Mouse (Mus musculus): ENCODE results near the gene Mynn. TPM values are rescaled to one million over a fixed set of nuclear protein-coding genes. Genes with fewer than 3 reads are reported as not detected.

Gene Mynn
- polyA plus RNA-seq, 1 experiment: 87.6 TPM

GRCm38 (mm10) chr3:30655937-30656336 is 54.1 kb downstream of the Mynn start:
- no peaks in the 10 kb centered on the region for H3K4me1 ChIP-seq (ENCODE audit: control insufficient read depth, insufficient read depth, low read length)
- H3K27ac ChIP-seq (ENCODE audit: insufficient read depth, low read depth, low read length): no peak overlapping the region
- WGBS: 85% methylated on average over 5 of the region's 5 CpGs
- H3K4me3 ChIP-seq (ENCODE audit: insufficient read depth, low read depth, low read length): no peak overlapping the region
- TF ChIP-seq CTCF (IDR thresholded peaks at IDR 0.05; ENCODE audit: insufficient read depth, low read depth, low read length): no peak
- no peak for TF ChIP-seq POLR2A (IDR thresholded peaks at IDR 0.05; ENCODE audit: insufficient read depth, low read depth, low read length)

GRCm38 (mm10) chr3:30658486-30658885 is 56.6 kb downstream of the Mynn start:
- H3K4me3 ChIP-seq (ENCODE audit: insufficient read depth, low read depth, low read length): no peak overlapping the region
- WGBS: 86% methylated on average over 9 of the region's 9 CpGs
- H3K27ac ChIP-seq (ENCODE audit: insufficient read depth, low read depth, low read length): no peak overlapping the region
- no peaks in the 10 kb centered on the region for H3K4me1 ChIP-seq (ENCODE audit: control insufficient read depth, insufficient read depth, low read length)
- TF ChIP-seq POLR2A (IDR thresholded peaks at IDR 0.05; ENCODE audit: insufficient read depth, low read depth, low read length): no peak
- no peak for TF ChIP-seq CTCF (IDR thresholded peaks at IDR 0.05; ENCODE audit: insufficient read depth, low read depth, low read length)

Other genes starting within 250 kb of the Mynn start
- not detected in 2 replicates for gene Mecom, start 54.1 kb upstream of the Mynn start, polyA plus RNA-seq (2012; ENCODE audit: insufficient read depth, insufficient read length, low replicate concordance, missing spikeins)
- not detected in 2 replicates for gene Actrt3, start 2.1 kb upstream of the Mynn start, polyA plus RNA-seq (2012; ENCODE audit: insufficient read depth, insufficient read length, low replicate concordance, missing spikeins)
- gene Lrriq4, start 42.4 kb downstream of the Mynn start, polyA plus RNA-seq (2012; ENCODE audit: insufficient read depth, insufficient read length, low replicate concordance, missing spikeins): not detected in 2 replicates
- gene Lrrc34, start 45.8 kb downstream of the Mynn start, polyA plus RNA-seq (2012; ENCODE audit: insufficient read depth, insufficient read length, low replicate concordance, missing spikeins): not detected in 2 replicates
- gene Lrrc31, start 97.8 kb downstream of the Mynn start, polyA plus RNA-seq (2012; ENCODE audit: insufficient read depth, insufficient read length, low replicate concordance, missing spikeins): not detected in 2 replicates
- not detected in 2 replicates for gene Samd7, start 144.2 kb downstream of the Mynn start, polyA plus RNA-seq (2012; ENCODE audit: insufficient read depth, insufficient read length, low replicate concordance, missing spikeins)
- not detected in 2 replicates for gene Sec62, start 190.8 kb downstream of the Mynn start, polyA plus RNA-seq (2012; ENCODE audit: insufficient read depth, insufficient read length, low replicate concordance, missing spikeins)